Mouse (Mus musculus) bone marrow macrophage, adult 2 months (primary cell): ENCODE data around the gene Scand1.

Source experiments
- CTCF ChIP-seq: IDR thresholded peaks from 2 replicates; pipeline ENCODE4 v1.5.1; 2012; ENCODE audit warnings: low read depth, mild to moderate bottlenecking, low read length, moderate library complexity
- POLR2A ChIP-seq: IDR thresholded peaks from 2 replicates; pipeline ENCODE4 v1.6.1; 2012; ENCODE audit warnings: mild to moderate bottlenecking, low read depth, low read length, borderline replicate concordance

- TF ChIP-seq CTCF (no peak), POLR2A (no peak)
Measured at GRCm38 (mm10) chr2:156311841-156312291, 638 bp downstream of the Scand1 start.
